Mouse (Mus musculus) testis, adult 2 months (tissue): ENCODE measurements around the gene Hmgb4.

ENCODE experiments used
- CTCF ChIP-seq: fragments of 200-500 bp; IDR thresholded peaks from 2 replicates; pipeline ENCODE4 v1.5.1; 2012; ENCODE audit warnings: low read depth, mild to moderate bottlenecking, inconsistent platforms, low read length, moderate library complexity; ENCODE audit not compliant: control insufficient read depth, insufficient read depth, insufficient replicate concordance
- POLR2A ChIP-seq: fragments of 200-500 bp; IDR thresholded peaks from 2 replicates; pipeline ENCODE4 v1.6.1; 2012; ENCODE audit warnings: low read depth, mild to moderate bottlenecking, inconsistent platforms, low read length, moderate library complexity; ENCODE audit not compliant: control insufficient read depth

DNA sequence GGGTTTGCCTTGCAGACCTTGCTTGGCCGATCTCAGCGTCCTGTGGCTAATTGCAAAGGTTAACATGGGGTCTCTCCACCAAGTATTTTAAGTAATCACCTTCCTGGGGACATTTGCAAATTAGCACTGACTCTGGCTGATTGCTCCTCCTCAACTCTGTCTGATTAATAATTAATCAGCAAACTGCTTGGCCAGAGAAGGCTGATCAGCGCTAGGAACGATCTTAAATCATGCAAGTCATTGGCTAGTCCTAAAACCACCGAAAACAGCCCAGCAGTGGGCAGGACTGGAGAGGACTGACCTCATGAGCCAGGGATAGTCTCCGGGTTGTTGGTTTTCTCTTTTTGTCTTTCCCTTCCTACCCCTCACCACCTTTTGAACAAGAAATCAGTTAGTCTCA is 36.3 kb downstream of the Hmgb4 start:
- TF ChIP-seq CTCF (no peak), POLR2A (no peak)
